Mouse (Mus musculus): ENCODE data around the gene Ahsa1.

- TF ChIP-seq CTCF (IDR thresholded peaks at IDR 0.05; ENCODE audit: extremely low read depth, insufficient read depth, insufficient read length, insufficient replicate concordance) (no peak), POLR2A (IDR thresholded peaks at IDR 0.05; ENCODE audit: low read depth, low read length) (no peak)
These were observed 36.6 kb upstream of the Ahsa1 start for GRCm38 (mm10) chr12:87229633-87230032.
